Mouse (Mus musculus) CH12.LX (cell line): Measurements from ENCODE around the gene Acan. TPM values are rescaled to one million over a fixed set of nuclear protein-coding genes. Genes with fewer than 3 reads are reported as not detected.

Experiments
- DNase-seq: peaks from one replicate; pipeline ENCODE4 v3.0.0-alpha.2; 2013; ENCODE audit errors: extremely low read depth
- H3K27ac ChIP-seq: 2 replicates; pipeline ENCODE4 v1.5.1; 2012; ENCODE audit warnings: low read depth, mild to moderate bottlenecking, control low read depth, moderate library complexity; ENCODE audit not compliant: insufficient read depth
- H3K27me3 ChIP-seq: replicated peaks from 2 replicates; pipeline ENCODE3; 2012; ENCODE audit warnings: inconsistent platforms
- H3K36me3 ChIP-seq, 2 experiments: replicated peaks in 1 of 2; 2 replicates each; pipeline versions ENCODE3 to v1.6.1; 2012; ENCODE audit warnings: inconsistent platforms in 1 of 2, low read length in 1 of 2, mild to moderate bottlenecking in 1 of 2, mixed read lengths in 1 of 2, moderate library complexity in 1 of 2; ENCODE audit not compliant: control insufficient read depth in 1 of 2, insufficient read depth in 1 of 2
- H3K4me1 ChIP-seq, 2 experiments: 2 replicates each; pipeline ENCODE4 v1.6.1; 2012; ENCODE audit warnings: inconsistent platforms in 1 of 2, moderate library complexity in 1 of 2; ENCODE audit not compliant: insufficient read depth in 2 of 2, control insufficient read depth in 1 of 2
- H3K4me2 ChIP-seq: 2 replicates; pipeline ENCODE4 v1.6.1; 2012; ENCODE audit warnings: low read depth, mild to moderate bottlenecking, control low read depth; ENCODE audit not compliant: poor library complexity, insufficient read depth, severe bottlenecking
- H3K4me3 ChIP-seq, 3 experiments: fragments of 150-350 bp in 1 of 3; sonication (generic) in 1 of 3; replicated peaks in 1 of 3; 2 replicates each; pipeline versions ENCODE3 to v1.5.1; 2011 to 2012; ENCODE audit warnings: low read depth in 2 of 3, low read length in 2 of 3, mild to moderate bottlenecking in 2 of 3, moderate library complexity in 2 of 3, control low read depth in 1 of 3, improper control_type of control experiment in 1 of 3, inconsistent platforms in 1 of 3, mixed read lengths in 1 of 3; ENCODE audit not compliant: poor library complexity in 1 of 3
- H3K79me2 ChIP-seq: replicated peaks from 2 replicates; pipeline ENCODE4 v1.6.1; 2012; ENCODE audit warnings: mild to moderate bottlenecking, moderate library complexity; ENCODE audit not compliant: control insufficient read depth, poor library complexity, insufficient read depth, severe bottlenecking; ENCODE audit errors: extremely low read depth
- H3K9ac ChIP-seq: 2 replicates; pipeline ENCODE4 v1.6.1; 2012; ENCODE audit warnings: low read depth, mild to moderate bottlenecking, control low read depth, moderate library complexity; ENCODE audit not compliant: insufficient read depth
- H3K9me3 ChIP-seq: replicated peaks from 2 replicates; pipeline ENCODE3; 2012; ENCODE audit warnings: low read length, inconsistent platforms, mixed read lengths
- BHLHE40 ChIP-seq: IDR thresholded peaks from 2 replicates; pipeline ENCODE4 v1.6.1; 2011; ENCODE audit warnings: mild to moderate bottlenecking, low read depth, low read length, improper control_type of control experiment
- CTCF ChIP-seq, 2 experiments: IDR thresholded peaks in 1 of 2; conservative IDR thresholded peaks in 1 of 2; 2 replicates each; pipeline ENCODE4 v1.5.1; 2011 to 2012; ENCODE audit warnings: low read depth in 2 of 2, low read length in 2 of 2, improper control_type of control experiment in 1 of 2, inconsistent platforms in 1 of 2, mild to moderate bottlenecking in 1 of 2, moderate library complexity in 1 of 2
- E2F4 ChIP-seq: IDR thresholded peaks from 2 replicates; pipeline ENCODE4 v1.6.1; 2011; ENCODE audit warnings: low read depth, low read length, improper control_type of control experiment; ENCODE audit not compliant: insufficient replicate concordance
- GABPA ChIP-seq: IDR thresholded peaks from 2 replicates; pipeline ENCODE4 v1.6.1; 2012; ENCODE audit warnings: low read depth, low read length, improper control_type of control experiment, inconsistent platforms; ENCODE audit not compliant: insufficient replicate concordance
- HCFC1 ChIP-seq: IDR thresholded peaks from 2 replicates; pipeline ENCODE4 v1.6.1; 2012; ENCODE audit warnings: low read depth, mild to moderate bottlenecking, inconsistent platforms, low read length, improper control_type of control experiment
- IRF4 ChIP-seq: IDR thresholded peaks from 2 replicates; pipeline ENCODE4 v1.6.1; 2014; ENCODE audit warnings: low read depth, mild to moderate bottlenecking, inconsistent platforms, low read length, improper control_type of control experiment
- KAT2A ChIP-seq: IDR thresholded peaks from 2 replicates; pipeline ENCODE4 v1.6.1; 2012; ENCODE audit warnings: low read length, improper control_type of control experiment, inconsistent platforms; ENCODE audit not compliant: insufficient replicate concordance
- MAFK ChIP-seq: IDR thresholded peaks from 2 replicates; pipeline ENCODE4 v1.6.1; 2011; ENCODE audit warnings: low read length, improper control_type of control experiment; ENCODE audit not compliant: insufficient replicate concordance
- MAX ChIP-seq: IDR thresholded peaks from 2 replicates; pipeline ENCODE4 v1.6.1; 2011; ENCODE audit warnings: low read length, improper control_type of control experiment
- MAZ ChIP-seq: IDR thresholded peaks from 2 replicates; pipeline ENCODE4 v1.6.1; 2012; ENCODE audit warnings: low read depth, mild to moderate bottlenecking, inconsistent platforms, low read length, improper control_type of control experiment, moderate library complexity
- MEF2A ChIP-seq: IDR thresholded peaks from 2 replicates; pipeline ENCODE4 v1.6.1; 2014; ENCODE audit warnings: low read depth, mild to moderate bottlenecking, inconsistent platforms, low read length, improper control_type of control experiment, borderline replicate concordance
- MYC ChIP-seq: IDR thresholded peaks from 2 replicates; pipeline ENCODE4 v1.6.1; 2011; ENCODE audit warnings: low read depth, mild to moderate bottlenecking, improper control_type of control experiment, low read length
- NRF1 ChIP-seq: IDR thresholded peaks from 2 replicates; pipeline ENCODE4 v1.6.1; 2014; ENCODE audit warnings: low read depth, mild to moderate bottlenecking, inconsistent platforms, low read length, improper control_type of control experiment, moderate library complexity
- POLR2A ChIP-seq: IDR thresholded peaks from 2 replicates; pipeline ENCODE4 v1.6.1; 2011; ENCODE audit warnings: low read depth, mild to moderate bottlenecking, improper control_type of control experiment, low read length
- SIN3A ChIP-seq: IDR thresholded peaks from 2 replicates; pipeline ENCODE4 v1.6.1; 2012; ENCODE audit warnings: low read length, improper control_type of control experiment, inconsistent platforms
- TBP ChIP-seq: conservative IDR thresholded peaks from 2 replicates; pipeline ENCODE4 v1.6.1; 2011; ENCODE audit warnings: low read depth, low read length, improper control_type of control experiment
- TCF12 ChIP-seq: IDR thresholded peaks from 2 replicates; pipeline ENCODE4 v1.6.1; 2014; ENCODE audit warnings: low read depth, mild to moderate bottlenecking, inconsistent platforms, low read length, improper control_type of control experiment
- UBTF ChIP-seq: IDR thresholded peaks from 2 replicates; pipeline ENCODE4 v1.6.1; 2012; ENCODE audit warnings: low read depth, mild to moderate bottlenecking, inconsistent platforms, low read length, improper control_type of control experiment, moderate library complexity
- USF2 ChIP-seq: conservative IDR thresholded peaks from 2 replicates; pipeline ENCODE4 v1.6.1; 2011; ENCODE audit warnings: low read depth, low read length, improper control_type of control experiment
- ZMIZ1 ChIP-seq: IDR thresholded peaks from 2 replicates; pipeline ENCODE4 v1.6.1; 2012; ENCODE audit warnings: low read depth, mild to moderate bottlenecking, inconsistent platforms, low read length, improper control_type of control experiment
- dilution Hi-C: fragments of 300-500 bp; cut with MboI; formaldehyde crosslinking; loops from 2 replicates; pipeline ENCODE4 v1.14.3; 2020; ENCODE audit warnings: low sequenced_read_pairs; ENCODE audit not compliant: extremely low pct_unique_long_range_greater_than_20kb, extremely low pct_ligation_motif_present
- in situ Hi-C: fragments of 300-500 bp; cut with MboI; formaldehyde crosslinking; loops from 3 replicates; pipeline ENCODE4 v1.14.3; 2019; ENCODE audit warnings: low sequenced_read_pairs, low pct_ligation_motif_present, low pct_unique_long_range_greater_than_20kb, mixed read lengths
- polyA plus RNA-seq: library from polyadenylated mRNA; unstranded; fragments of >175 nt; gene quantifications from 2 replicates; pipeline ENCODE4 v1.2.1, GENCODE M21; 2012; ENCODE audit warnings: low read depth; ENCODE audit not compliant: insufficient read length
- total RNA-seq, 2 experiments: library from RNA; depleted of rRNA; stranded (reverse); fragments of 300-350 nt in 1 of 2; fragments of >200 nt in 1 of 2; gene quantifications; 2 replicates each; pipeline ENCODE4 v1.2.3; 2012 to 2014

Acan gene
- total and polyA plus RNA-seq, 3 experiments = not detected

DNA sequence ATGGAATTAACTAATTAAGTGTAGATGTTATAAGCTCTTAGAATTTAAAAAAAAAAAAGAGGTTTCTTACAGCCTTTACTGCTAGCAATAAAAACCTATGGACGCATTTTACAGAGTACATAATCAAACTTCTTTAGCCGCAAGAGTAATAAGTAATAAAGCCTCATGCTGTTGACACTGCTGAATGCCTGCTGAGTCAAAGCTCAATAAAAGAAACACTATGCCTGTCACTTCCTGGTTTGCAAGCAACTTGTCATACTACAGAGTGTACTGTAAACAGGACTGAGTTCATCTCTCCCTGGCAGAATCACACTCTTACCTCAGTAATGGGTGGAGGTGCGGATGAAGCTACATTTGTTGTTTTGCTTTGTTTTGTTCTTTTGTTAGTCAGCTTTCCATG, 24.1 kb upstream of the Acan start:
- H3K27me3 ChIP-seq = peaks cover 77% of the 10 kb centered on the region
- TF ChIP-seq MYC = no peak
- no peak for TF ChIP-seq TCF12
- no peak for TF ChIP-seq HCFC1
- TF ChIP-seq KAT2A = no peak
- TF ChIP-seq TBP = no peak
- TF ChIP-seq SIN3A = no peak
- no peak for TF ChIP-seq MEF2A
- no peak for TF ChIP-seq GABPA
- no peak for TF ChIP-seq NRF1
- no peak for TF ChIP-seq IRF4
- TF ChIP-seq MAFK = no peak
- TF ChIP-seq, all 38 proteins: peak for 0
- Histone ChIP-seq H3K4me1 (no peaks in the 10 kb centered on the region), H3K79me2 (no peaks in the 10 kb centered on the region), H3K36me3 (no peaks in the 10 kb centered on the region), H3K4me2 (no peak overlapping the region), H3K4me3 (no peak overlapping the region), H3K9me3 (peaks cover 2% of the 10 kb centered on the region), H3K9ac (no peak overlapping the region), H3K27ac (no peak overlapping the region)
- no peak for DNase-seq
- dilution Hi-C loops = no loop called here
- in situ Hi-C loops = no loop called here

DNA sequence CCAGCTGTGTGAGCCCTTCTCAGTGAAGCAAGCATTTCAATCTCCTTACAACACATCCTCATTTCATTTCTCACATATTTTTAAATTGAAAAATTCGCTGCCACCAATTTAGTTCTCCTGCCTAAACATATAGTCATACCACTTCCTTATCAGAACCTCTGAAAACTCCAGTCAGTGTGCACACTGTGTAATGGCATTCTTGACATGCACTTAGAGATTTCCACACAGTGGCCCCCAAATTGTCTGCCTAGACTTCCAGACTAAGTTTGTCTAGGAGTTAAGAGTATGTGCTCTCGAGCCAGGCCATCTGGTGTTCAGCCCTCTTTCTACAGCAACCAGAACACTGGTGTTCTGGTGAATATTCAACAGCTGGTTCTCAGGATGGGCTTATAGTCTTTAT, 19.5 kb upstream of the Acan start:
- H3K4me2 ChIP-seq = no peak overlapping the region
- H3K4me3 ChIP-seq = no peak overlapping the region
- no peak for DNase-seq
- in situ Hi-C loops = no loop called here
- H3K27me3 ChIP-seq = peaks cover 76% of the 10 kb centered on the region
- TF ChIP-seq POLR2A = no peak
- TF ChIP-seq NRF1 = no peak
- no peak for TF ChIP-seq UBTF
- TF ChIP-seq MEF2A = no peak
- no peak for TF ChIP-seq BHLHE40
- TF ChIP-seq MAFK = no peak
- TF ChIP-seq MAX = no peak
- TF ChIP-seq TBP = no peak
- TF ChIP-seq USF2 = no peak
- TF ChIP-seq MYC = no peak
- no peak for TF ChIP-seq KAT2A
- no peak for TF ChIP-seq CTCF (conservative IDR thresholded peaks at IDR 0.05 in 1 of 2, IDR thresholded peaks at IDR 0.05 in 1 of 2; ENCODE audit: low read depth in 2 of 2, low read length in 2 of 2)
- TF ChIP-seq MAZ = no peak
- TF ChIP-seq E2F4 = no peak
- no peak for TF ChIP-seq GABPA
- no peak for TF ChIP-seq ZMIZ1
- TF ChIP-seq, all 38 proteins: peak for 0
- H3K36me3 ChIP-seq = no peaks in the 10 kb centered on the region
- H3K4me1 ChIP-seq = no peaks in the 10 kb centered on the region
- H3K9ac ChIP-seq = no peak overlapping the region
- dilution Hi-C loops = no loop called here
- H3K27ac ChIP-seq = no peak overlapping the region
- H3K79me2 ChIP-seq = no peaks in the 10 kb centered on the region
- H3K9me3 ChIP-seq = peaks cover 2% of the 10 kb centered on the region
